In the genomic region with DNA sequence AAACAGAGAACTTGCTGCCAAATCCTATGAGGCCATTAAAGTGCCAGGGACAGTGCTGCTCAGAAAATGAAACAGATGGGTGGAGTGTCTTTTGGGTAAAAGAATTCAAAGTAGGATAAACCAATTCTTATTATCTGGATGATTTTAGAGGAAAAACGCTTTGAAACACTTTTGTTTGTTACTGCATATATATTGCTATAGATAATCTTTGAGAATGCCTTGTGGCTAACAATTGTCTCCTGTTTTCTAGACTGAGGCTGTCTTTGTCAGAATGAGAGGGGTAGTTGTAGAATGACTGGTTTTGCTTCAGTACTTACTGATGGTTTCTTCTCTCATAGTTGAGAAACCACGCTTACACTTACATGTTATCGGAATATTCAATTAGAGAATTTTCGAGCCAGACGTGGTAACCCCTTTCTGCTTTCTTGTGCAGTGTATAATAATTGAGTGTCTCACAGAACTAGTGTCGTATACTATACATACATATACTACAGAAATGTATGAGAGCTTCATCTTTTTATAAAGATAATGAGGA, we compare ENCODE assay signal across 35 mouse cellular contexts. TPM values are rescaled to one million over a fixed set of nuclear protein-coding genes. Genes with fewer than 3 reads are reported as not detected.
"Had no signal": no experiment of that assay in that cellular context is flagged by ENCODE, and none has a peak within 500 bp of the region (broad histone marks: within the 10 kb centered on the region; RNA-seq: fewer than 3 reads in every experiment).

No protein-coding gene starts in this region.

- ATAC-seq: intestine, embryonic 16.5 days; liver, embryonic 12.5 days had no signal

- H3K4me3 ChIP-seq: heart, embryonic 10.5 days; heart, embryonic 12.5 days; hindbrain, embryonic 10.5 days; hindbrain, embryonic 12.5 days; hindbrain, embryonic 15.5 days; kidney, embryonic 15.5 days; limb, embryonic 13.5 days; limb, embryonic 15.5 days; liver, embryonic 12.5 days had no signal

- DNase-seq: gastrocnemius, postnatal 14 days; heart, adult 18-20 months; heart, postnatal 10 days; heart, postnatal 4 days; kidney, adult 11 months; kidney, adult 2 months; kidney, adult 9 months; kidney, postnatal 14 days; kidney, postnatal 36 days had no signal

- H3K27ac ChIP-seq: heart, embryonic 10.5 days; hindbrain, embryonic 10.5 days; hindbrain, embryonic 12.5 days; hindbrain, embryonic 15.5 days; kidney, embryonic 15.5 days; kidney, postnatal 0 days; limb, embryonic 13.5 days; limb, embryonic 15.5 days; liver, embryonic 12.5 days; liver, embryonic 14.5 days had no signal

RNA-seq across cellular contexts. Expression of gene Uts2b, which starts 29.7 kb away (rescaled TPM):
- total RNA-seq: gastrocnemius, adult 8-10 months; gastrocnemius, postnatal 14 days; gastrocnemius, postnatal 4 days; granulocyte monocyte progenitor cell, adult 5-6 weeks; layer of hippocampus, adult 18-20 months; layer of hippocampus, postnatal 10 days; layer of hippocampus, postnatal 25 days; left cerebral cortex, adult 18-20 months; left cerebral cortex, postnatal 14 days; left cerebral cortex, postnatal 36 days; liver, adult 2 months had no signal
- polyA plus RNA-seq: frontal cortex, adult 2 months; intestine, embryonic 14.5 days; kidney, adult 2 months; kidney, embryonic 15.5 days; kidney, postnatal 0 days; large intestine, adult 2 months; limb, embryonic 11.5 days; liver, adult 2 months; liver, embryonic 12.5 days; liver, embryonic 14.5 days had no signal
